Mouse (Mus musculus): ENCODE results near the gene Cbx7. TPM values are rescaled to one million over a fixed set of nuclear protein-coding genes. Genes with fewer than 3 reads are reported as not detected.
A peak's percentile ranks its signal among the peaks of the same experiment; 100 is the strongest.

Gene Cbx7
- polyA plus RNA-seq, 1 experiment from 2014 or later = 3.2 TPM

- peaks cover 10% of the 10 kb centered on the region; the same call in 1 of the 2 replicates for H3K4me1 ChIP-seq
- no peaks in the 10 kb centered on the region for H3K9me3 ChIP-seq
- ATAC-seq (ENCODE audit: insufficient number of reproducible peaks, insufficient read depth, low FRiP score, low TSS enrichment) = no peak
- H3K4me2 ChIP-seq (replicated peaks) = peak overlapping the region; percentile 88
- no peak overlapping the region for H3K9ac ChIP-seq
- peak overlapping the region; percentile 64 for H3K4me3 ChIP-seq
- H3K27ac ChIP-seq = no peak overlapping the region
- no peaks in the 10 kb centered on the region for H3K36me3 ChIP-seq
- peaks cover 41% of the 10 kb centered on the region for H3K27me3 ChIP-seq
- WGBS = 3% methylated on average over 22 of the region's 22 CpGs
These were observed 37.8 kb downstream of the Cbx7 start for GRCm38 (mm10) chr15:79933052-79933669.

- Histone ChIP-seq H3K4me2 (replicated peaks) (peak overlapping the region; percentile 88), H3K9me3 (no peaks in the 10 kb centered on the region), H3K4me3 (peak overlapping the region; percentile 64), H3K27me3 (peaks cover 41% of the 10 kb centered on the region), H3K4me1 (peaks cover 14% of the 10 kb centered on the region; the same call in 1 of the 2 replicates), H3K9ac (peak overlapping the region; percentile 59), H3K27ac (no peak overlapping the region), H3K36me3 (no peaks in the 10 kb centered on the region)
- ATAC-seq (ENCODE audit: insufficient number of reproducible peaks, insufficient read depth, low FRiP score, low TSS enrichment) = peak; percentile 16; the same call in 1 of the 2 replicates
- WGBS = 1% methylated on average over 62 of the region's 62 CpGs
These were observed 38.5 kb downstream of the Cbx7 start for GRCm38 (mm10) chr15:79932323-79932987.

GRCm38 (mm10) chr15:79931496-79932141 lies 39.3 kb downstream of the Cbx7 start:
- peak overlapping the region; percentile 64; the same call in 1 of the 2 replicates for H3K4me3 ChIP-seq
- no peaks in the 10 kb centered on the region for H3K36me3 ChIP-seq
- WGBS = 15% methylated on average over 13 of the region's 13 CpGs
- peak overlapping the region; percentile 88 for H3K4me2 ChIP-seq (replicated peaks)
- peak overlapping the region; percentile 59; the same call in 1 of the 2 replicates for H3K9ac ChIP-seq
- peaks cover 41% of the 10 kb centered on the region for H3K27me3 ChIP-seq
- no peak overlapping the region for H3K27ac ChIP-seq
- peaks cover 20% of the 10 kb centered on the region; the same call in 1 of the 2 replicates for H3K4me1 ChIP-seq
- H3K9me3 ChIP-seq = no peaks in the 10 kb centered on the region
- ATAC-seq (ENCODE audit: insufficient number of reproducible peaks, insufficient read depth, low FRiP score, low TSS enrichment) = no peak

GRCm38 (mm10) chr15:79929734-79930133 lies 41.2 kb downstream of the Cbx7 start:
- Histone ChIP-seq H3K4me3 (no peak overlapping the region), H3K27me3 (peaks cover 36% of the 10 kb centered on the region), H3K9me3 (no peaks in the 10 kb centered on the region), H3K4me2 (replicated peaks) (no peak overlapping the region), H3K4me1 (peaks cover 19% of the 10 kb centered on the region; the same call in 1 of the 2 replicates), H3K36me3 (no peaks in the 10 kb centered on the region), H3K27ac (no peak overlapping the region), H3K9ac (no peak overlapping the region)
- 88% methylated on average over 3 of the region's 3 CpGs for WGBS
- no peak for ATAC-seq (ENCODE audit: insufficient number of reproducible peaks, insufficient read depth, low FRiP score, low TSS enrichment)

GRCm38 (mm10) chr15:79928736-79929135 lies 42.2 kb downstream of the Cbx7 start:
- H3K27me3 ChIP-seq = peaks cover 35% of the 10 kb centered on the region
- H3K4me1 ChIP-seq = peaks cover 15% of the 10 kb centered on the region; the same call in 1 of the 2 replicates
- H3K9ac ChIP-seq = no peak overlapping the region
- no peak overlapping the region for H3K27ac ChIP-seq
- H3K36me3 ChIP-seq = no peaks in the 10 kb centered on the region
- H3K4me2 ChIP-seq (replicated peaks) = no peak overlapping the region
- no peaks in the 10 kb centered on the region for H3K9me3 ChIP-seq
- no peak overlapping the region for H3K4me3 ChIP-seq
- WGBS = 70% methylated on average over 2 of the region's 2 CpGs
- ATAC-seq (ENCODE audit: insufficient number of reproducible peaks, insufficient read depth, low FRiP score, low TSS enrichment) = no peak

GRCm38 (mm10) chr15:79928316-79928715 lies 42.6 kb downstream of the Cbx7 start:
- H3K4me1 ChIP-seq = peaks cover 11% of the 10 kb centered on the region; the same call in 1 of the 2 replicates
- H3K27me3 ChIP-seq = peaks cover 30% of the 10 kb centered on the region
- H3K4me3 ChIP-seq = peak overlapping the region; percentile 58; the same call in 1 of the 2 replicates
- WGBS = 82% methylated on average over 3 of the region's 3 CpGs
- no peak overlapping the region for H3K9ac ChIP-seq
- no peak for ATAC-seq (ENCODE audit: insufficient number of reproducible peaks, insufficient read depth, low FRiP score, low TSS enrichment)
- H3K9me3 ChIP-seq = no peaks in the 10 kb centered on the region
- H3K27ac ChIP-seq = 0 out of 2 replicates have a peak overlapping the region, but pooled peaks have one; percentile 24
- H3K36me3 ChIP-seq = no peaks in the 10 kb centered on the region
- peak overlapping the region; percentile 73; the same call in 1 of the 2 replicates for H3K4me2 ChIP-seq (replicated peaks)

GRCm38 (mm10) chr15:79927637-79928122 lies 43.2 kb downstream of the Cbx7 start:
- WGBS = under 1% methylated on average over 29 of the region's 29 CpGs

GRCm38 (mm10) chr15:79926856-79927416 lies 44.0 kb downstream of the Cbx7 start:
- Histone ChIP-seq H3K27ac (0 out of 2 replicates have a peak overlapping the region, but pooled peaks have one; percentile 31), H3K9ac (peak overlapping the region; percentile 51), H3K4me3 (peak overlapping the region; percentile 58; the same call in 1 of the 2 replicates), H3K9me3 (no peaks in the 10 kb centered on the region), H3K4me2 (replicated peaks) (peak overlapping the region; percentile 73), H3K4me1 (peaks cover 10% of the 10 kb centered on the region; the same call in 1 of the 2 replicates), H3K36me3 (no peaks in the 10 kb centered on the region), H3K27me3 (peaks cover 17% of the 10 kb centered on the region)
- no peak for ATAC-seq (ENCODE audit: insufficient number of reproducible peaks, insufficient read depth, low FRiP score, low TSS enrichment)
- 74% methylated on average over 11 of the region's 11 CpGs for WGBS

More at GRCm38 (mm10) chr15:79927637-79928122, 43.2 kb downstream of the Cbx7 start:
- ATAC-seq (ENCODE audit: insufficient number of reproducible peaks, insufficient read depth, low FRiP score, low TSS enrichment) = peak; percentile 68; the same call in 1 of the 2 replicates
- peaks cover 10% of the 10 kb centered on the region; the same call in 1 of the 2 replicates for H3K4me1 ChIP-seq
- H3K4me2 ChIP-seq (replicated peaks) = peak overlapping the region; percentile 73
- no peaks in the 10 kb centered on the region for H3K36me3 ChIP-seq
- H3K27me3 ChIP-seq = peaks cover 24% of the 10 kb centered on the region
- H3K9ac ChIP-seq = peak overlapping the region; percentile 51
- peak overlapping the region; percentile 58 for H3K4me3 ChIP-seq
- H3K9me3 ChIP-seq = no peaks in the 10 kb centered on the region
- H3K27ac ChIP-seq = 0 out of 2 replicates have a peak overlapping the region, but pooled peaks have one; percentile 31

GRCm38 (mm10) chr15:79919787-79920186 lies 51.1 kb downstream of the Cbx7 start:
- Histone ChIP-seq H3K9me3 (no peaks in the 10 kb centered on the region), H3K27ac (no peak overlapping the region), H3K9ac (no peak overlapping the region), H3K27me3 (no peaks in the 10 kb centered on the region), H3K36me3 (no peaks in the 10 kb centered on the region), H3K4me2 (replicated peaks) (no peak overlapping the region), H3K4me1 (no peaks in the 10 kb centered on the region), H3K4me3 (no peak overlapping the region)
- no peak for ATAC-seq (ENCODE audit: insufficient number of reproducible peaks, insufficient read depth, low FRiP score, low TSS enrichment)
- 49% methylated on average over 2 of the region's 2 CpGs for WGBS

GRCm38 (mm10) chr15:79918485-79918884 lies 52.4 kb downstream of the Cbx7 start:
- H3K27ac ChIP-seq = no peak overlapping the region
- no peak overlapping the region for H3K9ac ChIP-seq
- no peaks in the 10 kb centered on the region for H3K36me3 ChIP-seq
- no peaks in the 10 kb centered on the region for H3K27me3 ChIP-seq
- no peaks in the 10 kb centered on the region for H3K4me1 ChIP-seq
- H3K4me2 ChIP-seq (replicated peaks) = no peak overlapping the region
- 87% methylated on average over 16 of the region's 16 CpGs for WGBS
- H3K4me3 ChIP-seq = no peak overlapping the region
- no peak for ATAC-seq (ENCODE audit: insufficient number of reproducible peaks, insufficient read depth, low FRiP score, low TSS enrichment)
- no peaks in the 10 kb centered on the region for H3K9me3 ChIP-seq

GRCm38 (mm10) chr15:79917111-79917720 lies 53.7 kb downstream of the Cbx7 start:
- WGBS = 95% methylated on average over 14 of the region's 14 CpGs
- H3K9me3 ChIP-seq = no peaks in the 10 kb centered on the region
- no peak overlapping the region for H3K4me3 ChIP-seq
- H3K27ac ChIP-seq = no peak overlapping the region
- no peak overlapping the region for H3K4me2 ChIP-seq (replicated peaks)
- H3K4me1 ChIP-seq = no peaks in the 10 kb centered on the region
- H3K36me3 ChIP-seq = no peaks in the 10 kb centered on the region
- no peak overlapping the region for H3K9ac ChIP-seq
- no peak for ATAC-seq (ENCODE audit: insufficient number of reproducible peaks, insufficient read depth, low FRiP score, low TSS enrichment)
- no peaks in the 10 kb centered on the region for H3K27me3 ChIP-seq
